Mouse (Mus musculus) MN1 (cell line): Measurements from ENCODE around the gene Capn9.
A peak's percentile ranks its signal among the peaks of the same experiment; 100 is the strongest.

Experiments used
- DNase-seq: peaks from one replicate; pipeline ENCODE4 v3.0.0-alpha.2; 2016; ENCODE audit warnings: low spot score

The Capn9 gene

DNA sequence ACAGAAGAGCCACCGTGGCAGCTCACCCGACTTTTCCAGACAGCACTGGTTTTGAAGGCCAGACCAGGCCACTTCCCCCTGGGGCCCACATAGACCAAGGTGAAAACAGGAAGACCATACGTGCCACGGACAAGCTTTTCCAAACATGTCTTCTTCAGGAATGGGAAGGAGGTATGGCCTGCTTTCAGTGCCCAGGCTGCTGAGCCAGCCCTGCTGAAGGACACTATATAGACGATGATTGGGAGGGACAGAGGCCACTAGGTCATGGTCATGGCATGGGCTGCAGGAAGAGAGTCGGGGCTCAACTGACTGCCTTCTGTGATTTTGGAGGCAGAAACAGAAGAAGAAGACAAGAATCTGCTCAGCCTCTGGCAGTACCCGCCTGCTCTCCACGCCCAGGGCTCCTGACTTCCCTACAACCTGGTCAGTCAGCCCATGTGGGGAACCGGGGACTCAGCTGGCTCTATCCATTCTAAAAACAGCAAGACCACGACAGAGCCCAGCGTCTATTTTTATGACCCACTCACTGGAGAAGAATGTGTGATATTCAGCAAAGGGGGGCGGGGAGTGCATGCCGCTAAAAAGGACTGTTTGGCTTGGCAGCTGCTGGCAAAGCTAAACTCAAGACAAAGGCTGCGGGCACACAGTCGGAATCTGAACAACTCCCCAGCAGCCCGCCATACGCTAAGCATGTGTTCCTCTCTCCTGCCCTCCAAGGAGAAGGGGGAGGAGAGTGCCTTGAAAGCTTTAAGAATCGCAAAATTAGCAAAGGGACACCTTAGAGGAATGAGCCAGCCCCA lies 67.8 kb downstream of the Capn9 start:
- no peak for DNase-seq

DNA sequence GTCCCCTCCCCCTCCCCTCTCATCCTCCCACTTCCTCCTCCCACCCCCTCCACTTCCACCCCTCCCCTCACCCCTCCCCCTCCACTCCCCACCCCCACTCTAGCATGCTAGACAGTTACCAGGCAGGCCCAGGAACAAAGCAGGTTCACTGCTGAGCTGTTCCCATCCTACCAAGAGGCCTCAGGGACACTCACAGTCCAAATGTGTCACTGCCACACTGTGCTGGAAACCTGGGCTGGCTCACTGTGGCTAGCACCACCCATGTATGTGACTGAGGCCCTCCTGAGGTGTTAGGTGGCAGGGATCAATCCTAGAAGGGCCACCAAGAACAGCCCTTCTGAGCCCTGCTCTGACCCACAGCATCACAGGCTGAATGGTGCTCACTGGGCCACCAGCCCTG lies 72.4 kb downstream of the Capn9 start:
- DNase-seq = no peak

DNA sequence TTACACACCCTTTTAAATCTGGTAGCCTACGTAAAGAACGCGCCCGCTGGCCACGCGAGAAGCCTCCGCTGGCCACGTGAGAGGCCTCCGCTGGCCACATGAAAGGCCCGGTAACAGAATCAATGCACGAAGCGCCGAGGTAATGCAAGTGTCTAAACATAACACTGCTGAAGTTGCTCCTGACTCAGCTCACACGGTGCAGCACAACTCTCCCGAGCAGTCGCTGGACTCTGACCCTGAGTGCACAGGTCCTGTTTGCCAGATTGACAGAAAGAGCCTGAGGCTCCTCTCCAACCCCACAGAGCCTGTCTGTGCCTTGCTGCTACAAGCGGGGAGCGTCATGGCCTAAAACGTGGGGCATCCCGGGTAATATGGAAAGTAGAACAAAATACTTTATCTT lies 75.9 kb downstream of the Capn9 start:
- no peak for DNase-seq

DNA sequence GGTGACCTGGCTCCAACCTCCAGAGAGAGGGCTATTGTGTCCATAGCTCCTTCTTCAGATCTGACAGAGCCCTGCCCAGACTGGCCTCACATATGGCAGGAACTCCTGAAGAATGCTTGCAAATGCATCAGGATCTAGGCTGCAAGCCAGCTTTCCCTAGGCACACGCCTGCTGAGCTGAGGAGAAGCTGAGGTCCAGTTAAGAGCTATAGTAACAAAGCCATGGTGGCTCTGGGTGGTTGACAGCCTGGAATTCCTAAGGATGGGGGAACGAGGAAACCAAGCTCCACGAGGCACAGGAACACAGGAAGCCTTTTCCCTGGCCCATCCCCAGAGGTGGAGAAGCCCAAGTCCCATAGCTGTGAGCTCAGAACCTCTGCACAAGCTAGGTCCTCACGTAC lies 76.6 kb downstream of the Capn9 start:
- DNase-seq = no peak

DNA sequence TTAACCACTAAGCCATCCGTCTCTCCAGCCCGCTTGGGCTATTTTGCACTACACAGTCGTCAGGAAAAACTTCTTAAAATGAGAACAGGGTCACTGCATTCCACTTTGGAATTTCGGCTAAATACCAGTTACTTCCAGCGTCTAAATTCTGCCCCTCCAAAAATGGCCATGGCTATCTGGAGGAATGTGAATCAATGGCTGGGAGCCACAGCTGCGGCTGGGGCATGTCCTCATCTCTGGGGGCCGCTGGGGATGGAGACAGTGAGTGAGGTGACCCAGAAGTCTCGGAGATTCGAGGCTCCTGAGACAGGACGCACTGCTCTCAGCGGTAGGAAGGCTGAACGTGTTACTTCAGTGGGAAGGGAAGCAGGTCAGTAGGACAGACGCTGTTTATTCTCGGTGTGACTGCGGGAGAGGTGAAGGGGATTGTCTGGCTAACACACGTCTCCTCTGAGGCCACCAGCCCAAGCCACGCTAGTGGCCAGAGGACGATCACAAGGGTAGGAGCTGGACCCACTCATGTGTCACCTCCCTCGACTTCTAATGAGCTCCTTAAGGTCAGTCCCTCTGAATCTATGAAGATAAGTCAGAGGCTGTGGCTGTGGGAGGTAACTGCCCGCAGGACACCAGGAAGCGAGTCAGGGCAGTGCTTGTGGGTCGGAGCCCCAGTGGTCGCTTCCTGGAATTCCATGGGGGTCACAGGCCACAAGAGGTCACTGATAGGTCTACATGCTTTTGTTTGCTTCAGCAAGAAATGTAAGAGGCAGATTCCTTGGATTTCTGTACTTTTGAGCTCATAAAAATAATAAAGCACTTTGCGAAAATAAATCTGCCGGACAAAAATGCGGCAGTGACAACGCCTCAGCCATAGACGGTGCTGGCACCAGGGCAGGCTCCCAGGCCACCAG lies 77.9 kb downstream of the Capn9 start:
- no peak for DNase-seq

DNA sequence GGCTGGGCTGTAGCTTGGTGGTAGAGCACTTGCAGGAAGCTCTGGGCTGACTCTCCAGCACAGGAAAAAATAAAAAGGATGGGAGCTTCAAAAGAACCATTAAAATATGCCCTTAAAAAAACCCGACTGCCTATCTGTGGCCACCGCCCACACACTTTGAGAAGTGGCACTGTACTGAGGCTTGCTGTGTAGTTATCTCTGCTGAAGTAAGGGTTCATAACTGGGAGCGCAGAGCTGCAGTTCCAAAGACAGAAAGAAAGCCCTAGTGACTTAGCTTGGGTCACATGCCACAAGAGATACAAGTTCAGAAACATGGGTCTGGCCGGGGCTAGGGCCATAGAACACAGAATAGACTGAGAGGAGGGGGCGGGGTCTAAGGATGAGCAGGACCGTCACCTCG lies 82.0 kb downstream of the Capn9 start:
- DNase-seq = no peak

DNA sequence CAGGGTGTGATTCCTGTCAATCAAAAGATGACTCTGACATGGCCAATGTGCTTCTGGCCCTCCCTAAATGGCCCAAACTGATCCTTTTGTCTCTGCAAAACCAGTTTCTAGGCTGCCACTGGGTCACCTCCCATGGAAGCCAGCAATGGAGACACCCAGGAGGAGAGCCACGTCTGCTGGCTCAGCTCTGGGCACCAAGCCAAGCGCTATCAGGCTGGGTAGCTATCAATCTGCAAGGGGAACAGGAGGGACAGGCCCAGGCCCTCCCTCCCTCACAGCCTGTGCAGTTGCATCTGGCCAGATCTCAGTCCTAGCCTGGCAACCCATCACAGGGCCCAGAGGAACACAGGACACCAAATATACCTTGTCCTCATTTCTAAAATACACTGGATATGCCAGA lies 82.5 kb downstream of the Capn9 start:
- DNase-seq = peak; percentile 91

DNA sequence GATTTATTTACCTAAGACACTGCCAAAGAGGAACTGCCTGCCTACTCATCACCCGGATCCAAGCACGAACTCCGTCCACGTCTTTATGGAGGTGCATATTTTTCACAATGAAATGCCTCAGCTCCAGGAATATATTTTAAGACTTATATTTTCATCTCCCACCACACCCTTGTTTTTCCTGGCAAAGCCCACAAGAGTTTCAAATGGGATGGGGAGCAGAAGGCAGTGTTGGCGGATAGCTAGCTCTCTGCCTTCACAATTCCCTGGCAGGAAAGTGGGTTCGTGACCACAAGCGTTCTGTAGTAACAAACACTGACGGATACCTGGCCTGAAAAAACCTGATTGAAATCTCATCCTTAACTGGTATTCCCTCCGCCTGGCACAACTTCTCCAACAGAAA lies 85.9 kb downstream of the Capn9 start:
- DNase-seq = no peak

DNA sequence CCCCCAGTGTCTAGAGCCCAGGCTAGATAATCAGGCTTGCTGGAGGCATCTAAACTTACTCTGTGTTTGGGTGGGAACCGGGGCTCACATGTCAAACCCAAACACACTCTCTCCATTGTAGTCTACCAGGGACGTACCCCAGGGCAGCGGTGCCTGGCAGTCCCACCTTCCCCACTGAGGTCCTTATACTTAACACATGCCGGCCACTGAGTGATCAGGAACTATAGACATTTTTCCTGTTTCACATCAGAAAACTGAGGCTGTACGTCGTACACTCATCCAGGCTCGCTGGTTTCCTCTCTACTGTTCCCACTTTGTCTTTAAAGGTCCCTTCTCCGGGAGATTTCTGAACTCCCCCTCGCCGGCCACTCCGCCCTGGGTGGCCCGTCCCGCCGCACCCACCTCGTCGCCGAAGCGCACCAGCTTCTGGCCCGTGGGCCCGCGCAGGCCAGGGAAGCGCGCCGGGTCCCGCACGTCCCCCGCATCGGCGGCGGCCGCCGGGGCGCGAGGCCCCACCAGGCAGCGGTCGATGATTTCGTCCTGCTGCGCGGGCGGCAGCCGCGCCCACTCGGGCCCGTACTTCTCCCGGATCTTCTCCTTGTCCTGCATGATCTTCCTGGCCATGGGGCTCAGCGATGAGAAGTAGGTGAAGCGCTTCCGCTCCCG lies 86.7 kb downstream of the Capn9 start:
- DNase-seq = no peak

DNA sequence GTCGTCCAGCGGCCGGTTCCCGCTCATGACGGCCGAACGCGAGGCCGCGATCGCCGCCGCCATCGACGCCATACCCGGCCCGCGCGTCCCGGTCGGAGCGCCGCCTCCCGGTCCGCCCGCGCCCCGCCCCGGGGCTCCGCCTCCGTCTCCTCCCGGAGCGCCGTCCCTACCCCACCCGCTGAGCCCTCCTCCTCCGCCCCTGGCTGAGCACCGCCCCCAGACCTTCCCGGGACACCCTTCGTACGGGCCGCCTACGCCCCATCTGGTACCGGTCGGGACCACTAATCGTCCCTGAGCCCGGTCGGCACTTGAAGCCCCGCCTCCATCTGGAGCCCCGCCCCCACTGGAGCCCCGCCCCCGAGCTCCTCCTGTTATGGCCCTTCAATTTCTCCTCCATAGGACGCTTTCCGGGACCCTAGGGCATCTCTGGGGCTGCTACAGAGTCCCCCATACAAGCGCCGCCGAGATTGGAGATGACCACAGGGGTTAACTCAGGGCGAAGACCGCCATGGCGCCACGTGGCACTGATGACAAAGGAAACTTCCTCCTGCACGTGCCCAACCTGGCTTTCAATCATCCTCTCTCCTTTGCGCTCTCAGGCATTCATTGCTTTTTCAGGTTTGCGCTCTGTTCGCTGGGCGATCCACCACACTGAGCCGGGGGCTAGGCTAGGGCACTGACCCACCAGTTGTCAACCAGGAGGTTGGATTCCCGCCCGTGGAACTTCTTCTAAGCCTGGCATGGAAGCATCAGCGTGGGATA lies 87.4 kb downstream of the Capn9 start, which contains the start of gene 2310022B05Rik:
Gene 2310022B05Rik (minus strand): TSS at position 258 of the 762 bp plus-strand sequence.
- peak; percentile 84 for DNase-seq

DNA sequence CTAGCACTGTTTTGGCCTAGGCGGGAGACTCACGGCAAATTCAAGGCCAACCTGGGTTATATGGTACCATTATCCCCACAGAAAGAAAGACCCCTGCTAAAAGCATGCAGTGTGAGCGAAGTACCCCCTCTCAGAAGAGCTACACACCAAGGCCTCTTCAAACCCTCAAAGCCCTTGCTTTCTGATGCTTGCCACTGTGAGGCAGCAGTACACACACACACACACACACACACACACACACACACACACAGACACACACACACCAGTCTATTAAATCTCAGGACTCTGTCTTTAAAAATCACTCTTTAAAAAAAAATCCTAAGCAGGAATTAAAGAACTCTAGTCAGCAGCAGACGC lies 87.9 kb downstream of the Capn9 start:
- no peak for DNase-seq

DNA sequence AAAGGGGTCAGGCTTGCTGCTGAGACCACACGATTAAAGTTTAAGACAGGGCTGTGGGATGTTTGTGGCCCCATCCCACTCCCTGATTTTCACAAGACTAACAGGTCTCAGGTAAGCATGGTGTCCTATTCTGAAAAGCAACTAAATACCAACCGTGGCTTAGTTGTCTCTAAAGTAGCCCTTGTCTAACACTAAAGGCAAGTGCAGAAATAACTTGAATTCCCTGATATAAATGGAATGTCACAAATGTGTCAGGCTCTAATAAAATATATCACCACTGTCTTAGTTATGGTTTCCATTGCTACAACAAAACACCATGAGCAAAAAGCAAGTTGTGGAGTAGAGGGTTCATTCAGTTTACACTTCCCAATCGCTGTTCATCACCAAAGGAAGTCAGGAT lies 88.5 kb downstream of the Capn9 start:
- no peak for DNase-seq
